Mouse (Mus musculus) C2C12 (cell line): Measurements from ENCODE around the gene Cyp27a1.

Experiments used
- CTCF ChIP-seq: IDR thresholded peaks from one replicate; pipeline ENCODE4 v1.5.1; 2011; ENCODE audit not compliant: control insufficient read depth, insufficient read depth, insufficient read length
- USF1 ChIP-seq: IDR thresholded peaks from one replicate; pipeline ENCODE4 v1.6.1; 2011; ENCODE audit warnings: low read depth, mild to moderate bottlenecking, control low read depth, moderate library complexity

DNA sequence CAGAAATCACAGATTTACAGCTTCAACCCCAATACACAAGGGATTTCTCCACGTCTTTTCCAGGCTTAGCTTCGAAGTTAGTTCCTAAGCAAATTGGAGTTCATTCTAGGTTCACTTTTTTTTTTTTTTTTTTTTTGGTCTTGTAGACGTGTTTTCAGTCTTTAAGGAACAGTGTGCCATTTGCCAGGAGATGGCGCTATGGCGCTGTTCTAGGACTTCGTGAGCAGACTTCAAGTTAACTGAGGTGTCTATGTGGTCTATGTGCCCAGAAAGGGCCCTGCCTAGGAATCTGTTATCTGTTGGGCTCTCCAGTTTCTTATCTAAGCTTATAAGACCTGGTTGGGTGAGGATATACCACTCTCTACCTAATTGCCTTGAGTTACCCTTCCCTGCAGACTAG is 49.7 kb downstream of the Cyp27a1 start:
- TF ChIP-seq USF1 (no peak), CTCF (peak; percentile 34)
